Mouse (Mus musculus): Measurements from ENCODE around the gene Pi4k2a.

- TF ChIP-seq POLR2A (IDR thresholded peaks at IDR 0.05; ENCODE audit: borderline replicate concordance, insufficient read depth, low read length) (no peak), CTCF (IDR thresholded peaks at IDR 0.05; ENCODE audit: borderline replicate concordance, insufficient read depth, low read depth, low read length) (no peak)
Measured at GRCm38 (mm10) chr19:42130294-42130606, 40.0 kb downstream of the Pi4k2a start.

Data from cerebellum, adult 2 months (tissue).